Mouse (Mus musculus) embryonic facial prominence, embryonic 10.5 days (tissue): Measurements from ENCODE around the gene Fyn. TPM values are rescaled to one million over a fixed set of nuclear protein-coding genes. Genes with fewer than 3 reads are reported as not detected.

Source experiments
- DNase-seq: peaks from one replicate; pipeline ENCODE4 v3.0.0-alpha.2; 2017; ENCODE audit warnings: low spot score
- H3K27ac ChIP-seq: fragments of 300-500 bp; sonication (generic); replicated peaks from 2 replicates; pipeline ENCODE4 v1.5.1; 2016; ENCODE audit warnings: mild to moderate bottlenecking
- H3K27me3 ChIP-seq: fragments of 300-500 bp; sonication (generic); replicated peaks from 2 replicates; pipeline ENCODE4 v1.6.1; 2016; ENCODE audit warnings: low read depth, mild to moderate bottlenecking; ENCODE audit not compliant: poor library complexity, severe bottlenecking
- H3K36me3 ChIP-seq: fragments of 300-500 bp; sonication (generic); replicated peaks from 2 replicates; pipeline ENCODE4 v1.6.1; 2016; ENCODE audit warnings: mild to moderate bottlenecking, moderate library complexity
- H3K4me1 ChIP-seq: fragments of 300-500 bp; sonication (generic); 2 replicates; pipeline ENCODE4 v1.6.1; 2016
- H3K4me3 ChIP-seq: fragments of 300-500 bp; sonication (generic); 2 replicates; pipeline ENCODE4 v1.5.1; 2016; ENCODE audit warnings: mild to moderate bottlenecking, moderate library complexity
- H3K9me3 ChIP-seq: fragments of 300-500 bp; sonication (generic); 2 replicates; pipeline ENCODE4 v1.6.1; 2016; ENCODE audit warnings: mild to moderate bottlenecking
- WGBS: fragments of 180-500 bp; shearing (Covaris S2); methylation state at CpG from one replicate; pipeline ENCODE4 v1.1.7; 2016; 5-methylcytosine and 5-hydroxymethylcytosine counted together
- polyA plus RNA-seq: library from polyadenylated mRNA; unstranded; fragments of >200 nt; fragmentation: Nextera tagmentation; extraction: Ambion mirVana; gene quantifications from 2 replicates; pipeline ENCODE4 v1.2.1, GENCODE M21; 2016

The Fyn gene
- polyA plus RNA-seq, 1 experiment from 2014 or later, result 21.5 TPM

DNA sequence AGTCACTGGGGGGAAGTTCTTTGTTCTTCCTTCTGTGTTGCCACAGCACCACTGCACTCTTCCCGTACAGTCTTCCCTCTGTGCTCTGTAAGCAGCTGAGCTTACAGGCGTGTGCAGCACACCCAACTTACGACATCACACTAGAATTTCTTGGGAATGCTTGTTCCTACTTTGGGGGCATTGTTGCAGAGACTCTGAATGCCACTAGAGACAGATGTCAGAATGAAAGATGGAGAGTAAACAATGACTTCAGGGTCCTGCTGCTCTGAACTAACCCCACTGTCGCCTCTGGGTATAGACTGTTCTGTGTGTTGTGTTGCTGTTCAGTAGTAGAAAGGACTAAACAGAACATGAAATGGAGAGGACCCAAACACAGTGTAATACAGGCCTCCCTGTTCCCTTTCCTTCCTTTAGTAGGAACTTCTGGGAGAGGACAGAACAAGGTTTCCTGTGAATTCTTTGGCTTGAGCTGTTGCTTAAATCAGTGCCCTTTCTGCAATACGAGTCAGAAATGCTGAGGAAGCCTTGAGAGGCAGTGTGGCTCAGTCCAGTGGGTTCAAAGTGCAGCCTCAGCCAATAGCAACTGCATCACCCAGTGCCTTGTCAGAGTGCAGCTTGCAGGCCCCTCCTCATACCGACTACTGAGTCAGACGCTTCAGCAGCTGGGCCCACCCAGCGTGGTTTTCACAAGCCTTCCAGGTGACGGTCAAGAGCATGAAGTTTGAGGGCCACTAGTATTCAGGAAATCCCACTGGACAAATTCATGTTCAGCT, 121.9 kb downstream of the Fyn start:
- no peaks in the 10 kb centered on the region for H3K9me3 ChIP-seq
- 0 out of 2 replicates have a peak, but pooled peaks cover 8% of the 10 kb centered on the region for H3K36me3 ChIP-seq

GRCm38 (mm10) chr10:39492146-39492545, 123.5 kb downstream of the Fyn start:
- no peak for DNase-seq
- H3K27me3 ChIP-seq, result no peaks in the 10 kb centered on the region
- no peak overlapping the region for H3K4me3 ChIP-seq
- 0 out of 2 replicates have a peak, but pooled peaks cover 8% of the 10 kb centered on the region for H3K36me3 ChIP-seq
- H3K27ac ChIP-seq, result no peak overlapping the region
- 91% methylated on average over 6 of the region's 6 CpGs for WGBS
- no peaks in the 10 kb centered on the region for H3K9me3 ChIP-seq
- peaks cover 36% of the 10 kb centered on the region for H3K4me1 ChIP-seq

More for the DNA sequence above, 121.9 kb downstream of the Fyn start:
- 80% methylated on average over 9 of the region's 9 CpGs for WGBS
- Histone ChIP-seq H3K4me3 (no peak overlapping the region), H3K4me1 (peaks cover 45% of the 10 kb centered on the region), H3K27me3 (no peaks in the 10 kb centered on the region), H3K27ac (peak overlapping the region; percentile 10; the same call in 1 of the 2 replicates)
- DNase-seq, result no peak

DNA sequence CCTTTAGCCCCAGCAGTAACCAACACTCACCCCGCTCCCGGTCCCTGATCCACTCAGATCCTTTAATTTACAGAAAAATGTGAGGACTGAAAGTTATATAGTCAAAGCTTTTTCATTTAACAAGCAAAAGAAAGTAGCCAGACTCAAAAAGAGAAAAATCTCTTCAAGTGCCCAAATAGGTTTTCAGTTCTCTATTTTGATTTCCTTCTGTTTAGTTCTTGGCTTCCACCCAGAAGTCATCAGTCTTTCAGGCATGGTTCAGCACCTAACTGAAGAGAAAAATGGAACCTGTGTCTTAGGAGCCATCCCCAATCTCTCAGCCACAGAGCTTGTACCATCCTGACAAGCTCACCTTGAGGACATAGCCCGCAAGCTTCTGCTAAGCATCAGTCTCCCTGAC, 124.4 kb downstream of the Fyn start:
- H3K27me3 ChIP-seq, result no peaks in the 10 kb centered on the region
- 91% methylated on average over 3 of the region's 3 CpGs for WGBS

GRCm38 (mm10) chr10:39498641-39499040, 130.0 kb downstream of the Fyn start:
- Histone ChIP-seq H3K4me1 (peaks cover 33% of the 10 kb centered on the region), H3K9me3 (no peaks in the 10 kb centered on the region), H3K36me3 (no peaks in the 10 kb centered on the region), H3K27ac (no peak overlapping the region), H3K27me3 (no peaks in the 10 kb centered on the region), H3K4me3 (no peak overlapping the region)
- no peak for DNase-seq
- WGBS, result 80% methylated on average over 7 of the region's 7 CpGs

More for the DNA sequence above, 124.4 kb downstream of the Fyn start:
- H3K4me3 ChIP-seq, result no peak overlapping the region
- H3K27ac ChIP-seq, result no peak overlapping the region
- H3K4me1 ChIP-seq, result peaks cover 27% of the 10 kb centered on the region
- 0 out of 2 replicates have a peak, but pooled peaks cover 8% of the 10 kb centered on the region for H3K36me3 ChIP-seq
- H3K9me3 ChIP-seq, result no peaks in the 10 kb centered on the region
- DNase-seq, result no peak

- no peak for DNase-seq
- Histone ChIP-seq H3K27me3 (no peaks in the 10 kb centered on the region), H3K4me3 (no peak overlapping the region), H3K27ac (peak overlapping the region; percentile 2; the same call in 1 of the 2 replicates), H3K36me3 (no peaks in the 10 kb centered on the region), H3K9me3 (no peaks in the 10 kb centered on the region), H3K4me1 (peaks cover 43% of the 10 kb centered on the region)
- 64% methylated on average over 10 of the region's 10 CpGs for WGBS
Observed at GRCm38 (mm10) chr10:39501571-39501970, 132.9 kb downstream of the Fyn start.

GRCm38 (mm10) chr10:39501977-39502706, 133.5 kb downstream of the Fyn start:
- Histone ChIP-seq H3K27me3 (no peaks in the 10 kb centered on the region), H3K4me3 (no peak overlapping the region), H3K27ac (no peak overlapping the region; the same call in 1 of the 2 replicates), H3K9me3 (no peaks in the 10 kb centered on the region), H3K4me1 (peaks cover 49% of the 10 kb centered on the region), H3K36me3 (no peaks in the 10 kb centered on the region)
- DNase-seq, result no peak
- WGBS, result 92% methylated on average over 13 of the region's 13 CpGs

DNA sequence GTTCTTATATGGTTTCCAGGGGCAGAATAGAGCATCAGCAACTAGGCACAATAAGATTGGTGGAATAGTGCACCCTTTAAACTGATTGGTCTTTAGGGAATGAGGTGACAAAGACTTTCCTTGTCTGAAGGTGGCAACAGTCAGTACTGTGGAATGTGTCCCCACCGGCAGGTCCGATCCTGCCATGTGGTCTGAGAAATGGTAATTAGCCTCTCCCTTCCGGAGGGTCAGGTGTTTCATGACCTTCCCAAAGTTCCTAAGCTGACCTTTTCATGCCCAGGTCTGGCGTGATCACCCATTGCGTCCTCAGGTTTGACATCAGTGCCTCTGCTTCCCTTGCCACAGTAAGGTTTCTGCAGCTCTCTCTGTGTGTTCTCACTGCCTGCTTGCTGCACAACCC, 134.7 kb downstream of the Fyn start:
- no peak for DNase-seq
- peaks cover 54% of the 10 kb centered on the region for H3K4me1 ChIP-seq
- H3K27ac ChIP-seq, result no peak overlapping the region
- no peaks in the 10 kb centered on the region for H3K36me3 ChIP-seq
- H3K4me3 ChIP-seq, result no peak overlapping the region
- 58% methylated on average over 5 of the region's 5 CpGs for WGBS
- no peaks in the 10 kb centered on the region for H3K27me3 ChIP-seq
- no peaks in the 10 kb centered on the region for H3K9me3 ChIP-seq

GRCm38 (mm10) chr10:39505007-39505406, 136.4 kb downstream of the Fyn start:
- no peak overlapping the region for H3K27ac ChIP-seq
- DNase-seq, result no peak
- no peak overlapping the region for H3K4me3 ChIP-seq
- H3K36me3 ChIP-seq, result no peaks in the 10 kb centered on the region
- WGBS, result 51% methylated on average over 9 of the region's 9 CpGs
- H3K9me3 ChIP-seq, result no peaks in the 10 kb centered on the region
- no peaks in the 10 kb centered on the region for H3K27me3 ChIP-seq
- peaks cover 61% of the 10 kb centered on the region for H3K4me1 ChIP-seq

- WGBS, result 81% methylated on average over 7 of the region's 7 CpGs
- no peaks in the 10 kb centered on the region for H3K27me3 ChIP-seq
- peaks cover 67% of the 10 kb centered on the region for H3K4me1 ChIP-seq
- H3K4me3 ChIP-seq, result no peak overlapping the region
- H3K9me3 ChIP-seq, result no peaks in the 10 kb centered on the region
- no peak overlapping the region for H3K27ac ChIP-seq
- no peak for DNase-seq
- H3K36me3 ChIP-seq, result no peaks in the 10 kb centered on the region
Observed at GRCm38 (mm10) chr10:39505621-39506020, 137.0 kb downstream of the Fyn start.

DNA sequence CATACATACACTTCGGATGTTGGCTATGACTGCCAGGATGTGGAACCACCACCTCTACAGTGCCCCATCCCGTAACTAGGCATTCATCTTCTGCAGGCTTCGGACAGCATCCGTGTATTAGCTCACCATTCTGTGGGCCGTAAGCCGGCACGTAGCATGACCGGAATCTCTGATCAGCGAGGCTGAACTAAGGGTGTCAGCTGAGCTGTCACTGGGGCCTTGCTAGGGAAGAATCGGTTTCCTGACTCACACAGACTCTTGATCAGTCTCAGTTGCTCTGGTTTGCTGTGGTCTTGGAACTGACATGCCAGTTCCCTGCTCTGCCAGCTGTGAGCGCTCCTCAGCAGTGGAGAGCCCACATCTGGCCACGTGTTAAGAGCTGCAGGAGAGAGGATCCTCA, 137.7 kb downstream of the Fyn start:
- Histone ChIP-seq H3K9me3 (no peaks in the 10 kb centered on the region), H3K4me3 (no peak overlapping the region), H3K27ac (no peak overlapping the region), H3K4me1 (peaks cover 70% of the 10 kb centered on the region), H3K36me3 (no peaks in the 10 kb centered on the region), H3K27me3 (no peaks in the 10 kb centered on the region)
- 84% methylated on average over 12 of the region's 12 CpGs for WGBS
- DNase-seq, result no peak

DNA sequence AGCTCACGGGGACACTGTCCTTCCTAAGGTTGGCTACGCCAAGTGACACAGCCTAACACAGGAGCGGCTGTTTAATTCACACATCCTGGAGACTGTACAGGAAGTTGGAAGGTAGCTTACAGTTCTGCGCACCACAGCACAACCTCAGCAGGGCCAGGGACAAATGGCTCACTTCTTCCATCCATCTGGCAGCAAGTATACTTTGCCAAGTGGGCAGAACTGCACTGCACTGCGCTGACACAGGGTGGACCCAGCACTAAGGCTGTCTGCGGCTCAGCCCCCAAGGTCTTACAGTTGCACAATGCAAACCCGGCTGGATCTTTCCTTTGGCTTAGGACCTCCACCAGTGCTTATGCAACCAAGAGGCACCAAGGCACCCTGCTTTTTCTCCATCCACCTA, 138.2 kb downstream of the Fyn start:
- WGBS, result 84% methylated on average over 7 of the region's 7 CpGs
- H3K4me3 ChIP-seq, result no peak overlapping the region
- peaks cover 71% of the 10 kb centered on the region for H3K4me1 ChIP-seq
- no peak for DNase-seq
- peaks cover 4% of the 10 kb centered on the region for H3K36me3 ChIP-seq
- H3K9me3 ChIP-seq, result no peaks in the 10 kb centered on the region
- H3K27me3 ChIP-seq, result no peaks in the 10 kb centered on the region
- no peak overlapping the region for H3K27ac ChIP-seq

DNA sequence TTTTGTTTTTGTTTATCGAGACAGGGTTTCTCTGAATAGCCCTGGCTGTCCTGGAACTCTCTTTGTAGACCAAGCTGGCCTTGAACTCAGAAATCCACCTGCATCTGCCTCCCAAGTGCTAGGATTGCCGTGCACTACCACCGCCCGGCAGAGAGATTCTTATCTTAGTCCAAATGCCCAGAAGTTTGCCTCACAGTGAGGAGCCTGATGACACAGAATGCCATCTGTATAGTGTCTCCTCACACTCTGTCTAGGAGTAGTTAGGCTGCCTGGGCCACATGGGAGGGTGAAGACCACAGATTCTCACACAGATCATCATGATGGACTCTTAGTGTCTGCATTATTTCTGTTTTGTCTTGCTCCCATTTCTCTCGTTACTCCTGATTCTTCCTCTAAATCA, 140.1 kb downstream of the Fyn start:
- DNase-seq, result no peak
- Histone ChIP-seq H3K27me3 (no peaks in the 10 kb centered on the region), H3K27ac (no peak overlapping the region), H3K4me1 (peaks cover 60% of the 10 kb centered on the region), H3K4me3 (no peak overlapping the region), H3K36me3 (peaks cover 17% of the 10 kb centered on the region), H3K9me3 (no peaks in the 10 kb centered on the region)
- 90% methylated on average over 5 of the region's 5 CpGs for WGBS

- no peak for DNase-seq
- H3K36me3 ChIP-seq, result peaks cover 28% of the 10 kb centered on the region
- no peaks in the 10 kb centered on the region for H3K27me3 ChIP-seq
- H3K27ac ChIP-seq, result no peak overlapping the region
- 78% methylated on average over 8 of the region's 8 CpGs for WGBS
- no peak overlapping the region for H3K4me3 ChIP-seq
- peaks cover 56% of the 10 kb centered on the region for H3K4me1 ChIP-seq
- H3K9me3 ChIP-seq, result no peaks in the 10 kb centered on the region
Observed at GRCm38 (mm10) chr10:39509937-39510336, 141.3 kb downstream of the Fyn start.
